Mouse (Mus musculus) midbrain, embryonic 11.5 days (tissue): ENCODE results near the gene Ppih. TPM values are rescaled to one million over a fixed set of nuclear protein-coding genes. Genes with fewer than 3 reads are reported as not detected.

Experiments
- ATAC-seq: fragments of 200-750 bp; cut with Nextera tagmentation; 2 replicates; pipeline ENCODE4 v1.8.0; 2017; ENCODE audit warnings: moderate TSS enrichment, moderate library complexity; ENCODE audit not compliant: low FRiP score
- DNase-seq: peaks from one replicate; pipeline ENCODE4 v3.0.0; 2015; ENCODE audit warnings: low spot score; ENCODE audit errors: missing footprints
- H3K27ac ChIP-seq: fragments of 300-500 bp; sonication (generic); 2 replicates; pipeline ENCODE4 v1.5.1; 2014; ENCODE audit warnings: low read depth, low read length
- H3K27me3 ChIP-seq: fragments of 300-500 bp; sonication (generic); 2 replicates; pipeline ENCODE4 v1.6.1; 2014; ENCODE audit warnings: mild to moderate bottlenecking, low read length, moderate library complexity, mixed read lengths; ENCODE audit not compliant: control insufficient read depth, insufficient read depth
- H3K36me3 ChIP-seq: fragments of 300-500 bp; sonication (generic); 2 replicates; pipeline ENCODE4 v1.6.1; 2014; ENCODE audit warnings: mild to moderate bottlenecking, low read length, moderate library complexity, mixed read lengths; ENCODE audit not compliant: control insufficient read depth, insufficient read depth
- H3K4me1 ChIP-seq: fragments of 300-500 bp; sonication (generic); 2 replicates; pipeline ENCODE4 v1.6.1; 2014; ENCODE audit warnings: low read length; ENCODE audit not compliant: control insufficient read depth, insufficient read depth
- H3K4me2 ChIP-seq: fragments of 300-500 bp; sonication (generic); 2 replicates; pipeline ENCODE4 v1.6.1; 2014; ENCODE audit warnings: mild to moderate bottlenecking, moderate library complexity
- H3K4me3 ChIP-seq: fragments of 300-500 bp; sonication (generic); 2 replicates; pipeline ENCODE4 v1.5.1; 2014; ENCODE audit warnings: low read depth, low read length
- H3K9ac ChIP-seq: fragments of 300-500 bp; sonication (generic); 2 replicates; pipeline ENCODE4 v1.6.1; 2014; ENCODE audit warnings: low read length
- H3K9me3 ChIP-seq: fragments of 300-500 bp; sonication (generic); 2 replicates; pipeline ENCODE4 v1.6.1; 2016; ENCODE audit warnings: low read length; ENCODE audit not compliant: control insufficient read depth
- WGBS: fragments of 180-500 bp; shearing (Covaris S2); extraction: QIAGEN DNeasy Blood & Tissue Kit; methylation state at CpG from one replicate; pipeline ENCODE4 v1.1.7; 2014; 5-methylcytosine and 5-hydroxymethylcytosine counted together
- polyA plus RNA-seq: library from polyadenylated mRNA; unstranded; fragments of >200 nt; fragmentation: Nextera tagmentation; extraction: Ambion mirVana; gene quantifications from 2 replicates; pipeline ENCODE4 v1.2.1, GENCODE M21; 2014

Gene Ppih
- polyA plus RNA-seq, 1 experiment from 2014 or later = 124 TPM

GRCm38 (mm10) chr4:119254012-119254618, 66.2 kb downstream of the Ppih start:
- Histone ChIP-seq H3K4me1 (peaks cover 14% of the 10 kb centered on the region), H3K27ac (peak overlapping the region; percentile 57), H3K9me3 (no peaks in the 10 kb centered on the region), H3K4me3 (no peak overlapping the region), H3K27me3 (no peaks in the 10 kb centered on the region), H3K9ac (peak overlapping the region; percentile 44), H3K36me3 (no peaks in the 10 kb centered on the region), H3K4me2 (0 out of 2 replicates have a peak overlapping the region, but pooled peaks have one; percentile 6)
- 16% methylated on average over 9 of the region's 9 CpGs for WGBS
- ATAC-seq = peak; percentile 67
- peak; percentile 91 for DNase-seq

GRCm38 (mm10) chr4:119252025-119252808, 68.1 kb downstream of the Ppih start:
- no peaks in the 10 kb centered on the region for H3K9me3 ChIP-seq
- DNase-seq (no peak), ATAC-seq (no peak)
- no peak overlapping the region for H3K9ac ChIP-seq
- H3K27ac ChIP-seq = no peak overlapping the region
- H3K36me3 ChIP-seq = no peaks in the 10 kb centered on the region
- no peak overlapping the region for H3K4me2 ChIP-seq
- no peak overlapping the region for H3K4me3 ChIP-seq
- WGBS = 69% methylated on average over 7 of the region's 7 CpGs
- H3K27me3 ChIP-seq = no peaks in the 10 kb centered on the region
- H3K4me1 ChIP-seq = peaks cover 19% of the 10 kb centered on the region

Other genes with a start within 250 kb of the Ppih start
- 152 and 158 TPM in 2 replicates for gene Slc2a1, start 211.8 kb downstream of the Ppih start, polyA plus RNA-seq
- gene Zfp691, start 146.4 kb downstream of the Ppih start, polyA plus RNA-seq = 7.7 and 9.0 TPM in 2 replicates
- gene Ermap, start 130.5 kb downstream of the Ppih start, polyA plus RNA-seq = 7.7 and 9.3 TPM in 2 replicates
- gene Svbp, start 125.2 kb downstream of the Ppih start, polyA plus RNA-seq = 173 and 179 TPM in 2 replicates
- gene Tmem269, start 102.3 kb downstream of the Ppih start, polyA plus RNA-seq = 0.31 TPM in 1 of 2 replicates, not detected in the other
- gene AU022252, start 87.8 kb downstream of the Ppih start, polyA plus RNA-seq = 32.2 and 35.2 TPM in 2 replicates
- gene P3h1, start 87.6 kb downstream of the Ppih start, polyA plus RNA-seq = 15.5 TPM in 2 replicates
- gene Cldn19, start 65.1 kb downstream of the Ppih start, polyA plus RNA-seq = 0.49 TPM in 1 of 2 replicates, not detected in the other
- 1,380 and 1,435 TPM in 2 replicates for gene Ybx1, start 25.9 kb downstream of the Ppih start, polyA plus RNA-seq
- 8.8 and 10.4 TPM in 2 replicates for gene Ccdc30, start 95.0 kb upstream of the Ppih start, polyA plus RNA-seq
- gene Ppcs, start 101.9 kb upstream of the Ppih start, polyA plus RNA-seq = 21.6 and 22.1 TPM in 2 replicates
- 0.41 TPM in 1 of 2 replicates, not detected in the other for gene Zmynd12, start 102.3 kb upstream of the Ppih start, polyA plus RNA-seq
- 6.7 and 7.4 TPM in 2 replicates for gene Rimkla, start 172.1 kb upstream of the Ppih start, polyA plus RNA-seq
- 20.0 and 23.9 TPM in 2 replicates for gene Foxj3, start 216.5 kb upstream of the Ppih start, polyA plus RNA-seq
- 3.2 TPM in 2 replicates for gene Frg2f1, start 219.0 kb upstream of the Ppih start, polyA plus RNA-seq